Mouse (Mus musculus): ENCODE results near the gene Uhrf2. TPM values are rescaled to one million over a fixed set of nuclear protein-coding genes. Genes with fewer than 3 reads are reported as not detected.
A peak's percentile ranks its signal among the peaks of the same experiment; 100 is the strongest.

The Uhrf2 gene
- 23.4 and 26.5 TPM in 2 replicates for polyA plus RNA-seq (2015; fragmentation: Nextera tagmentation; extraction: Ambion mirVana)

DNA sequence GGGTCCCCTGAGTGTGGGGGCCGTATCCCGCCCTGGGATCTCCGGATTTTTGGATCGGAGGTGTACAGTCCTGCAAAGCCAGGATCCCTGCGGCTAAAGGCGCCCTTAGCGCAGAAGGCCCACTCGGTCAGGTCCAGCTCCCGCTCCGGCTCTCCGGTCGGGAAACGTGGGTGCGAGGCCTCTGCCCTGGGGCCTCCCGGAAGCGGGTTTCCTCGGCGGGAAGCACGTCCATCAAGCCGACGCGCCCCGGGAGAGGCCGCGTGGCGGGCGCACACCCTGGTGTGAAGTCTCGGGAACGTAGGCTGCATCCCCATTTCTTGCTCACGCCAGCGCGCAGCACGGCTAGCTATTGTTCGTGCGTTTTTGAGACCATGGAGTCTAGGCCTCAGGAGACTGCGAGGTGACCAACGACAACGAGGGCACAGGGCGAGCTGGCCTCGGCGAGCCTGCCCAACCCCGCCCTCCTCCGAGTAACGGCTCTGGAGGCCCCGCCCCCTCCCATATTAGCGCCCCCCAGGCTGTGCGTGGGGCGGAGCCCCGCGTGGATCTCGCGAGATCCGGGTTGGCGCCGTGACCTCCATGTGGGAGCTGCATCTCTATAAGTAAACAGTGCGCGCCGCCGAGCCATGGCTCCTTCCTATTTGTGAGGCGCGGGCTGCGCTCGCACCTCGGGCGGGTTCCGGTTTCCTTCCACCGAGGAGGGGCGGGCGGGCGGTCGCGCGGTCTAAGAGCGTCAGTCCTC is at the start of gene Uhrf2:
Gene Uhrf2 (plus strand): TSS at position 620 of the 742 bp plus-strand sequence.
- Histone ChIP-seq H3K36me3 (ENCODE audit: control insufficient read depth, insufficient read depth, low read length) (no peaks in the 10 kb centered on the region), H3K9me3 (ENCODE audit: control insufficient read depth, low read length) (no peaks in the 10 kb centered on the region), H3K4me3 (ENCODE audit: low read depth, low read length) (peak within 1 kb of the TSS; percentile 98), H3K9ac (ENCODE audit: low read length) (peak within 1 kb of the TSS; percentile 100), H3K27me3 (ENCODE audit: control insufficient read depth, insufficient read depth, low read length) (no peaks in the 10 kb centered on the region), H3K27ac (replicated peaks) (peak within 1 kb of the TSS; percentile 97), H3K4me1 (replicated peaks; ENCODE audit: control insufficient read depth, insufficient read depth) (peaks cover 6% of the 10 kb centered on the region; the same call in 1 of the 2 replicates), H3K4me2 (replicated peaks; ENCODE audit: low read depth) (peak within 1 kb of the TSS; percentile 68)
- WGBS, result 2% methylated on average over 73 of the region's 74 CpGs
- ATAC-seq (ENCODE audit: low FRiP score, low TSS enrichment) (peak; percentile 97), DNase-seq (ENCODE audit: low spot score) (peak; percentile 97)
- TF ChIP-seq CTCF (IDR thresholded peaks at IDR 0.05; ENCODE audit: low read depth) (no peak), EP300 (optimal IDR thresholded peaks at IDR 0.05) (peak; percentile 99)

DNA sequence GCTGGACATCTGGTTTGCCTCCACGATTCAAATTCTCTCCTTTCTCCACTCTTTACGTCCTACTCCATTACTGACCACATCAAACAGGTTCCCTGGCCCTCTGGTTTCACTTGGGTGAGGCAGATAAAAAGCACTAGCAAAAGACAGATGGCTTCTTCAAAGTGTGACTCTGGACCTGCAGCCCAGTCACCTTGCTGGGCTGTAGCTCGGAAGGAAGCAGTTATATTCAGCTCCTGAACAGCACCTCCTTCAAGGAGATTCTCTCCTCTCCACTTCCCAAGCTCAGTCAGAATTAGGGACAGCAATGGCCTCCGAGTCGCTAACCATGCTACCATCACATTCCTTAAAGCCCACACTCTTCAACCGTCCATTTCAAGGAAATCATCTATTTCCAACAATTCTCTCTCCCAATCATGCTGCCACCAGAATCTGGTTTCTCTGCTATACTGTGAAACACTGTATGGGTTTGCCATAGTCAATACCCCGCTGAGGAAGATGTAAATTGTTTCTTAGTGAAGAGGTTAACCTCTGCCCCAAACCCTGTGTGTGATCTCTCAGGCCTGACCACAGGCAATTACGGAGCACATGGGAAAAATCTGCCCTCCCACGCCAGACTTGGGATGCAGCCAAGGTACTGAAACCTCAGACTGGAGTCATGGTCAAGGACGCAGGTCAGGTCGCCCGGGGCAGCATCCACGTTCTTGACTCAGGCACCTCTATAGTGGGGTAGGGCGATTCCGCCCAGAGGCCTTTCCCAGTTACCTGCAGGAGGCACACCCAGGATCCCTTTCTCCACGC is 45.9 kb upstream of the Uhrf2 start:
- Histone ChIP-seq H3K27me3 (ENCODE audit: control insufficient read depth, insufficient read depth, low read length) (no peaks in the 10 kb centered on the region), H3K9me3 (ENCODE audit: control insufficient read depth, low read length) (no peaks in the 10 kb centered on the region), H3K4me2 (replicated peaks; ENCODE audit: low read depth) (no peak overlapping the region), H3K9ac (ENCODE audit: low read length) (no peak overlapping the region), H3K27ac (replicated peaks) (no peak overlapping the region), H3K36me3 (ENCODE audit: control insufficient read depth, insufficient read depth, low read length) (no peaks in the 10 kb centered on the region), H3K4me1 (replicated peaks; ENCODE audit: control insufficient read depth, insufficient read depth) (no peaks in the 10 kb centered on the region), H3K4me3 (ENCODE audit: low read depth, low read length) (no peak overlapping the region)
- DNase-seq (ENCODE audit: low spot score), result no peak
- TF ChIP-seq EP300 (optimal IDR thresholded peaks at IDR 0.05) (no peak), CTCF (IDR thresholded peaks at IDR 0.05; ENCODE audit: low read depth) (no peak)
- 79% methylated on average over 16 of the region's 16 CpGs for WGBS
- no peak for ATAC-seq (ENCODE audit: low FRiP score, low TSS enrichment)

DNA sequence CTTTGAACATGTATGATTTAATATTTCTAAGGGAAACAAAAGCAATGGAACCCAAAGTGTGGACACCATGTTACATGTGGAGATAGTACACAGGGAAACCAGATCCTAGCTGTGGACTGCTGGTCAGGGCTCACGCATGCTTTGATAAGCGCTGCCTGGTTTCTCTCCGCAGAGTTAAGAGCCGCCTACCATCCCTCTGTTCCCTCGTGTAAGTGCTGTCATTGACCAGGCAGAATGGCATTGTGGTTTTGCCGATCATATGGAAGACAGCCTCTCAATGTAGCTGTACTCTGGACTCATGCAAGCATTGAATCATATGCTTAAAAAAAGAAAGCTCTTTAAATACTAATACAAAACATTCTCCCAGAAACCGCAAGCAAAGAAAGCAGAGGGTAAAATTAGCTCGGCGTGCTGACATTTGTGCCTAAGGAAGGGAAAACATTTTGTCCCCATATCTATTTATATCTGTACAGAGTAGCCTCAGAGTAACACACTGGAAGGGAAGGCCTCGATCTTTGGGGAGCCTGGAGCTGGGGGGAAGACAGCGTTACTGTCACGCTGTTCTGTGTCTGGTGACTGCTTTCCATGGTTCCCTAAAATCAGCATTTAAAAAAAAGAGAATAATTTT is 43.7 kb upstream of the Uhrf2 start:
- H3K4me3 ChIP-seq (ENCODE audit: low read depth, low read length), result no peak overlapping the region
- H3K27ac ChIP-seq (replicated peaks), result no peak overlapping the region
- H3K9me3 ChIP-seq (ENCODE audit: control insufficient read depth, low read length), result no peaks in the 10 kb centered on the region
- no peak for ATAC-seq (ENCODE audit: low FRiP score, low TSS enrichment)
- no peak overlapping the region for H3K9ac ChIP-seq (ENCODE audit: low read length)
- 78% methylated on average over 12 of the region's 12 CpGs for WGBS
- H3K4me1 ChIP-seq (replicated peaks; ENCODE audit: control insufficient read depth, insufficient read depth), result no peaks in the 10 kb centered on the region
- TF ChIP-seq CTCF (IDR thresholded peaks at IDR 0.05; ENCODE audit: low read depth), result no peak
- TF ChIP-seq EP300 (optimal IDR thresholded peaks at IDR 0.05), result no peak
- no peak overlapping the region for H3K4me2 ChIP-seq (replicated peaks; ENCODE audit: low read depth)
- no peaks in the 10 kb centered on the region for H3K36me3 ChIP-seq (ENCODE audit: control insufficient read depth, insufficient read depth, low read length)
- DNase-seq (ENCODE audit: low spot score), result no peak
- no peaks in the 10 kb centered on the region for H3K27me3 ChIP-seq (ENCODE audit: control insufficient read depth, insufficient read depth, low read length)

DNA sequence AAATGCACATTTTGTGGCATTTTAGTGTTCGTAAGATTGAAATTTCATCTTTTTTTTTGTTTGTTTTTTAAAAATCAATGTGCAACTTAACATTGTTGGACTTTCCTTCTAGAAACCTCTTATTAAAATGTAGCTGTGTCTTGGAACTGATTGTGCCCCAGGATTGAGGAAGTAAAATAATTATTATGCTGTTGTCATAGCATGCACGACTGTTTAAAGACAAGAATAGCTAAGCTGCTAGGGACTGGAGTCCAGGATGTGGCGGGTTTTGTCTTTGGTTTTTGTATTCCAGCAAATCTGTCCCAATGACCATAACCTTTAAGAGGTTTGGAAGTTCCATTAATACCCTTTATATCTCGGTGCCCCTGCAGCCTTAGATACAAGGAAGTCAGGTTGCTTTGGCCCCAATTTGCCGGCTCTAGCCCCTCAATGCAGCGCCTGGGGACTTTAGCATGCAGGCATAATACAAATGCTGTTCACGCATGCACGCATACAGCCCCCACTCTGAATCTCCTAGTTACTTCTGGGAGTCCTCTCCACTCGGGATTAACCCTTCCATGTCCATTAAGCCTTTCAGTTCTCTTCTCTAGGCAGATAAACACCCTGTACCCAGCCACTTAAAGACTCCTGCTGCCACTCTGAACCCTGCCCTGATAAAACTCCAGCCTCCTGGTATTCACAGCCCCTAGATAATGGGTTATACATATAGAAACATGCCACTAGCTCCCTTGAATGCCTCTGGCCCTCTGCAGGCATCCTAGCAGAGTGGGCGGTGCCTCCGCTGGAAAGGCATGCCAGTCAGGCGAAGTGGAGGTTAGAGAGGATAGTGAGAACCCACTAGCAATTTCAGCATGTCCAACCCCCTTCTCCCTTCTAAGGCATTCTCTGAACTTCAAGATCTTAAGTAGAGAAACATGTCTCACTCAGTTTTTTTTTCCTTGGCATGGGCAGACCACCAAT is 29.6 kb upstream of the Uhrf2 start:
- ATAC-seq (ENCODE audit: low FRiP score, low TSS enrichment), result no peak
- no peak overlapping the region for H3K27ac ChIP-seq (replicated peaks)
- DNase-seq (ENCODE audit: low spot score), result no peak
- no peak overlapping the region for H3K9ac ChIP-seq (ENCODE audit: low read length)
- no peak overlapping the region for H3K4me3 ChIP-seq (ENCODE audit: low read depth, low read length)
- H3K4me2 ChIP-seq (replicated peaks; ENCODE audit: low read depth), result no peak overlapping the region
- 68% methylated on average over 12 of the region's 12 CpGs for WGBS
- no peak for TF ChIP-seq CTCF (IDR thresholded peaks at IDR 0.05; ENCODE audit: low read depth)
- TF ChIP-seq EP300 (optimal IDR thresholded peaks at IDR 0.05), result no peak
- no peaks in the 10 kb centered on the region for H3K4me1 ChIP-seq (replicated peaks; ENCODE audit: control insufficient read depth, insufficient read depth)
- no peaks in the 10 kb centered on the region for H3K27me3 ChIP-seq (ENCODE audit: control insufficient read depth, insufficient read depth, low read length)
- H3K9me3 ChIP-seq (ENCODE audit: control insufficient read depth, low read length), result no peaks in the 10 kb centered on the region
- no peaks in the 10 kb centered on the region for H3K36me3 ChIP-seq (ENCODE audit: control insufficient read depth, insufficient read depth, low read length)

DNA sequence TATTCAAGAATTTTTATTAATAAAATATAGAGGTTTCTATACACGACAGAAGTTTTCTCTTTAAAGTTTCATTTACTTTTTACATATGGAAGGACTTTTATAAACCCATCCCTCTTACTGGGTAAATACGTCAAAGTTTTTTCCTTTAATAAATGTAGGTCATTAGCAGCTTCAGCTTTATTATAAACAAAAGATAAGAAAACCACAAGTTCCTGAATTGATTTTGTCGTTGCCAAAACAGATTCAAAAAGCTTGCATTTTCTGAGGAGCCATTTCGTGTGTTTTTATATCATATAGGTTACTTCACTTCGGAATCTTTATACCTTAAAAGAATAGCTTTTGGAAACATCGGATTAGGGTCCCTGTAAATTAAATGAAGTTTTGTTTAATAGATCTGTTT is 28.8 kb upstream of the Uhrf2 start:
- Histone ChIP-seq H3K9me3 (ENCODE audit: control insufficient read depth, low read length) (no peaks in the 10 kb centered on the region), H3K4me2 (replicated peaks; ENCODE audit: low read depth) (no peak overlapping the region), H3K4me3 (ENCODE audit: low read depth, low read length) (no peak overlapping the region), H3K36me3 (ENCODE audit: control insufficient read depth, insufficient read depth, low read length) (no peaks in the 10 kb centered on the region), H3K27me3 (ENCODE audit: control insufficient read depth, insufficient read depth, low read length) (no peaks in the 10 kb centered on the region), H3K27ac (replicated peaks) (no peak overlapping the region), H3K9ac (ENCODE audit: low read length) (no peak overlapping the region), H3K4me1 (replicated peaks; ENCODE audit: control insufficient read depth, insufficient read depth) (no peaks in the 10 kb centered on the region)
- WGBS, result 43% methylated on average over 6 of the region's 6 CpGs
- ATAC-seq (ENCODE audit: low FRiP score, low TSS enrichment) (no peak), DNase-seq (ENCODE audit: low spot score) (no peak)
- TF ChIP-seq EP300 (optimal IDR thresholded peaks at IDR 0.05), result no peak
- no peak for TF ChIP-seq CTCF (IDR thresholded peaks at IDR 0.05; ENCODE audit: low read depth)
